Mouse (Mus musculus) stomach, embryonic 15.5 days (tissue): Measurements from ENCODE around the gene Tsr3. TPM values are rescaled to one million over a fixed set of nuclear protein-coding genes. Genes with fewer than 3 reads are reported as not detected.
A peak's percentile ranks its signal among the peaks of the same experiment; 100 is the strongest.
"Not testable (repeated sequence)": the region's sequence is repeated elsewhere in the genome, so short reads cannot be mapped to it uniquely, and the experiment has no call there.

Experiments
- ATAC-seq: fragments of 200-750 bp; cut with Nextera tagmentation; 2 replicates; pipeline ENCODE4 v1.8.0; 2017; ENCODE audit warnings: low read depth, moderate number of reproducible peaks, moderate TSS enrichment; ENCODE audit not compliant: insufficient read depth, low FRiP score
- H3K27ac ChIP-seq: fragments of 300-500 bp; sonication (generic); 2 replicates; pipeline ENCODE4 v1.5.1; 2015; ENCODE audit warnings: mild to moderate bottlenecking, inconsistent platforms
- H3K27me3 ChIP-seq: fragments of 300-500 bp; sonication (generic); replicated peaks from 2 replicates; pipeline ENCODE4 v1.6.1; 2015; ENCODE audit warnings: inconsistent platforms
- H3K36me3 ChIP-seq: fragments of 300-500 bp; sonication (generic); 2 replicates; pipeline ENCODE4 v1.6.1; 2015; ENCODE audit warnings: inconsistent platforms
- H3K4me1 ChIP-seq: fragments of 300-500 bp; sonication (generic); 2 replicates; pipeline ENCODE4 v1.6.1; 2015; ENCODE audit warnings: inconsistent platforms
- H3K4me2 ChIP-seq: fragments of 300-500 bp; sonication (generic); 2 replicates; pipeline ENCODE4 v1.6.1; 2015; ENCODE audit warnings: mild to moderate bottlenecking, inconsistent platforms
- H3K4me3 ChIP-seq: fragments of 300-500 bp; sonication (generic); replicated peaks from 2 replicates; pipeline ENCODE4 v1.5.1; 2015; ENCODE audit warnings: inconsistent platforms
- H3K9ac ChIP-seq: fragments of 300-500 bp; sonication (generic); 2 replicates; pipeline ENCODE4 v1.6.1; 2015; ENCODE audit warnings: inconsistent platforms
- H3K9me3 ChIP-seq: fragments of 300-500 bp; sonication (generic); 2 replicates; pipeline ENCODE4 v1.6.1; 2016; ENCODE audit warnings: inconsistent platforms
- WGBS: fragments of 180-500 bp; shearing (Covaris S2); methylation state at CpG from one replicate; pipeline ENCODE4 v1.1.7; 2015; 5-methylcytosine and 5-hydroxymethylcytosine counted together
- polyA plus RNA-seq: library from polyadenylated mRNA; unstranded; fragments of >200 nt; fragmentation: Nextera tagmentation; extraction: Ambion mirVana; gene quantifications from 2 replicates; pipeline ENCODE4 v1.2.1, GENCODE M21; 2015

Gene Tsr3
- 42.8 and 43.1 TPM in 2 replicates for polyA plus RNA-seq

- H3K9me3 ChIP-seq = no peaks in the 10 kb centered on the region
- ATAC-seq = peak; percentile 81
- peak within 1 kb of the TSS; percentile 85 for H3K27ac ChIP-seq
- no peaks in the 10 kb centered on the region for H3K27me3 ChIP-seq
- WGBS = under 1% methylated on average over 80 of the region's 80 CpGs
- H3K4me3 ChIP-seq = peak within 1 kb of the TSS; percentile 95
- H3K36me3 ChIP-seq = peaks cover 16% of the 10 kb centered on the region
- H3K4me2 ChIP-seq = peak within 1 kb of the TSS; percentile 91
- H3K4me1 ChIP-seq = peaks cover 17% of the 10 kb centered on the region
- peak within 1 kb of the TSS; percentile 99 for H3K9ac ChIP-seq
Observed at GRCm38 (mm10) chr17:25239695-25240636, at the start of gene Tsr3, which contains the start of gene Gnptg. Gene Tsr3 (plus strand): TSS chr17:25240170. Gene Gnptg (minus strand): TSS chr17:25240124.

- Histone ChIP-seq H3K9ac (no peak overlapping the region), H3K27me3 (no peaks in the 10 kb centered on the region), H3K4me1 (no peaks in the 10 kb centered on the region), H3K27ac (no peak overlapping the region), H3K9me3 (no peaks in the 10 kb centered on the region), H3K4me2 (no peak overlapping the region), H3K4me3 (no peak overlapping the region), H3K36me3 (peaks cover 50% of the 10 kb centered on the region)
- 86% methylated on average over 4 of the region's 4 CpGs for WGBS
- no peak for ATAC-seq
Observed at GRCm38 (mm10) chr17:25202401-25202800, 37.6 kb upstream of the Tsr3 start.

- H3K9me3 ChIP-seq = no peaks in the 10 kb centered on the region
- no peak overlapping the region for H3K9ac ChIP-seq
- H3K36me3 ChIP-seq = peaks cover 43% of the 10 kb centered on the region
- 78% methylated on average over 4 of the region's 4 CpGs for WGBS
- no peaks in the 10 kb centered on the region for H3K4me1 ChIP-seq
- no peaks in the 10 kb centered on the region for H3K27me3 ChIP-seq
- H3K4me2 ChIP-seq = no peak overlapping the region
- H3K4me3 ChIP-seq = no peak overlapping the region
- no peak for ATAC-seq
- no peak overlapping the region for H3K27ac ChIP-seq
Observed at GRCm38 (mm10) chr17:25210006-25210405, 30.0 kb upstream of the Tsr3 start.

GRCm38 (mm10) chr17:25210680-25211466 lies 29.1 kb upstream of the Tsr3 start:
- Histone ChIP-seq H3K9ac (no peak overlapping the region), H3K4me3 (no peak overlapping the region), H3K27me3 (no peaks in the 10 kb centered on the region), H3K4me2 (no peak overlapping the region), H3K36me3 (peaks cover 44% of the 10 kb centered on the region), H3K27ac (no peak overlapping the region), H3K4me1 (no peaks in the 10 kb centered on the region), H3K9me3 (no peaks in the 10 kb centered on the region)
- WGBS = 83% methylated on average over 15 of the region's 15 CpGs
- ATAC-seq = no peak

GRCm38 (mm10) chr17:25211705-25212104 lies 28.3 kb upstream of the Tsr3 start:
- Histone ChIP-seq H3K4me3 (no peak overlapping the region), H3K9ac (no peak overlapping the region), H3K4me1 (no peaks in the 10 kb centered on the region), H3K27me3 (no peaks in the 10 kb centered on the region), H3K9me3 (no peaks in the 10 kb centered on the region), H3K27ac (no peak overlapping the region), H3K36me3 (peaks cover 42% of the 10 kb centered on the region), H3K4me2 (no peak overlapping the region)
- 80% methylated on average over 4 of the region's 4 CpGs for WGBS
- ATAC-seq = no peak

GRCm38 (mm10) chr17:25215431-25215830 lies 24.5 kb upstream of the Tsr3 start:
- Histone ChIP-seq H3K4me1 (no peaks in the 10 kb centered on the region), H3K36me3 (peaks cover 41% of the 10 kb centered on the region), H3K4me3 (no peak overlapping the region), H3K27me3 (no peaks in the 10 kb centered on the region), H3K9ac (no peak overlapping the region), H3K4me2 (no peak overlapping the region), H3K27ac (no peak overlapping the region), H3K9me3 (no peaks in the 10 kb centered on the region)
- no peak for ATAC-seq
- WGBS = 84% methylated on average over 3 of the region's 3 CpGs

GRCm38 (mm10) chr17:25218967-25219366 lies 21.0 kb upstream of the Tsr3 start:
- Histone ChIP-seq H3K27ac (no peak overlapping the region), H3K4me1 (peaks cover 14% of the 10 kb centered on the region), H3K27me3 (no peaks in the 10 kb centered on the region), H3K4me3 (no peak overlapping the region), H3K9me3 (no peaks in the 10 kb centered on the region), H3K9ac (no peak overlapping the region), H3K36me3 (peaks cover 25% of the 10 kb centered on the region), H3K4me2 (no peak overlapping the region)
- no peak for ATAC-seq
- WGBS = 88% methylated on average over 9 of the region's 9 CpGs

- Histone ChIP-seq H3K9me3 (no peaks in the 10 kb centered on the region), H3K4me3 (no peak overlapping the region), H3K36me3 (peaks cover 23% of the 10 kb centered on the region), H3K27me3 (no peaks in the 10 kb centered on the region), H3K9ac (no peak overlapping the region), H3K4me2 (no peak overlapping the region), H3K27ac (no peak overlapping the region), H3K4me1 (peaks cover 14% of the 10 kb centered on the region)
- no peak for ATAC-seq
- 89% methylated on average over 15 of the region's 15 CpGs for WGBS
Observed at GRCm38 (mm10) chr17:25219492-25220295, 20.3 kb upstream of the Tsr3 start.

- no peak for ATAC-seq
Observed at GRCm38 (mm10) chr17:25220746-25221145, 19.2 kb upstream of the Tsr3 start.

GRCm38 (mm10) chr17:25221821-25222503 lies 18.0 kb upstream of the Tsr3 start:
- peaks cover 14% of the 10 kb centered on the region for H3K4me1 ChIP-seq
- peak; percentile 81 for ATAC-seq
- no peaks in the 10 kb centered on the region for H3K9me3 ChIP-seq
- H3K27me3 ChIP-seq = no peaks in the 10 kb centered on the region
- 1% methylated on average over 16 of the region's 30 CpGs for WGBS
- H3K9ac ChIP-seq = no peak overlapping the region
- H3K4me3 ChIP-seq = peak overlapping the region; percentile 46
- peak overlapping the region; percentile 76 for H3K4me2 ChIP-seq
- no peak overlapping the region for H3K27ac ChIP-seq
- peaks cover 16% of the 10 kb centered on the region for H3K36me3 ChIP-seq

More at GRCm38 (mm10) chr17:25220746-25221145, 19.2 kb upstream of the Tsr3 start:
- no peak overlapping the region for H3K27ac ChIP-seq
- H3K4me3 ChIP-seq = no peak overlapping the region
- H3K9ac ChIP-seq = no peak overlapping the region
- H3K4me2 ChIP-seq = no peak overlapping the region
- peaks cover 14% of the 10 kb centered on the region for H3K4me1 ChIP-seq
- peaks cover 16% of the 10 kb centered on the region for H3K36me3 ChIP-seq
- no peaks in the 10 kb centered on the region for H3K27me3 ChIP-seq
- 85% methylated on average over 1 of the region's 1 CpGs for WGBS
- H3K9me3 ChIP-seq = no peaks in the 10 kb centered on the region

- H3K9ac ChIP-seq = peak overlapping the region; percentile 25; the same call in 1 of the 2 replicates
- H3K27ac ChIP-seq = peak overlapping the region; percentile 48; the same call in 1 of the 2 replicates
- not testable (repeated sequence) for H3K9me3 ChIP-seq, H3K27me3 ChIP-seq
- WGBS = 13% methylated on average over 14 of the region's 28 CpGs
- peaks cover 14% of the 10 kb centered on the region for H3K36me3 ChIP-seq
- H3K4me1 ChIP-seq = peaks cover 14% of the 10 kb centered on the region
- H3K4me2 ChIP-seq = peak overlapping the region; percentile 76
- peak overlapping the region; percentile 33 for H3K4me3 ChIP-seq
- ATAC-seq = peak; percentile 77
Observed at GRCm38 (mm10) chr17:25222504-25222940, 17.4 kb upstream of the Tsr3 start.
